Mouse (Mus musculus): ENCODE measurements around the gene Pcmtd2. TPM values are rescaled to one million over a fixed set of nuclear protein-coding genes. Genes with fewer than 3 reads are reported as not detected.
"Not testable (repeated sequence)": the region's sequence is repeated elsewhere in the genome, so short reads cannot be mapped to it uniquely, and the experiment has no call there.

The Pcmtd2 gene
- polyA plus RNA-seq (2015; fragmentation: Nextera tagmentation; extraction: Ambion mirVana), result 28.0 and 29.3 TPM in 2 replicates

- Histone ChIP-seq H3K27ac (peak within 1 kb of the TSS; percentile 86), H3K27me3 (replicated peaks) (no peaks in the 10 kb centered on the region), H3K36me3 (no peaks in the 10 kb centered on the region), H3K9ac (peak within 1 kb of the TSS; percentile 62; the same call in 1 of the 2 replicates), H3K4me3 (replicated peaks) (peak within 1 kb of the TSS; percentile 79), H3K4me1 (peaks cover 11% of the 10 kb centered on the region; the same call in 1 of the 2 replicates), H3K9me3 (no peaks in the 10 kb centered on the region), H3K4me2 (peak within 1 kb of the TSS; percentile 83)
- peak; percentile 97 for ATAC-seq (ENCODE audit: insufficient read depth, low FRiP score, low read depth)
- under 1% methylated on average over 35 of the region's 35 CpGs for WGBS
These were observed at the start of gene Pcmtd2 for GRCm38 (mm10) chr2:181837372-181838292. TSS of gene Pcmtd2 (plus strand) at chr2:181837854.

- Histone ChIP-seq H3K9ac (no peak overlapping the region), H3K27me3 (replicated peaks) (no peaks in the 10 kb centered on the region), H3K27ac (no peak overlapping the region), H3K36me3 (no peaks in the 10 kb centered on the region), H3K4me3 (replicated peaks) (no peak overlapping the region), H3K9me3 (no peaks in the 10 kb centered on the region), H3K4me2 (no peak overlapping the region), H3K4me1 (no peaks in the 10 kb centered on the region)
- ATAC-seq (ENCODE audit: insufficient read depth, low FRiP score, low read depth), result no peak
- WGBS, result 79% methylated on average over 6 of the region's 6 CpGs
These were observed 48.3 kb upstream of the Pcmtd2 start for GRCm38 (mm10) chr2:181789396-181789795.

GRCm38 (mm10) chr2:181793186-181793585 lies 44.5 kb upstream of the Pcmtd2 start:
- not testable (repeated sequence) for H3K4me1 ChIP-seq; H3K9ac ChIP-seq; H3K4me2 ChIP-seq; H3K9me3 ChIP-seq; H3K4me3 ChIP-seq (replicated peaks); H3K27me3 ChIP-seq (replicated peaks); ATAC-seq (ENCODE audit: insufficient read depth, low FRiP score, low read depth); H3K27ac ChIP-seq; H3K36me3 ChIP-seq
- 82% methylated on average over 8 of the region's 8 CpGs for WGBS

DNA sequence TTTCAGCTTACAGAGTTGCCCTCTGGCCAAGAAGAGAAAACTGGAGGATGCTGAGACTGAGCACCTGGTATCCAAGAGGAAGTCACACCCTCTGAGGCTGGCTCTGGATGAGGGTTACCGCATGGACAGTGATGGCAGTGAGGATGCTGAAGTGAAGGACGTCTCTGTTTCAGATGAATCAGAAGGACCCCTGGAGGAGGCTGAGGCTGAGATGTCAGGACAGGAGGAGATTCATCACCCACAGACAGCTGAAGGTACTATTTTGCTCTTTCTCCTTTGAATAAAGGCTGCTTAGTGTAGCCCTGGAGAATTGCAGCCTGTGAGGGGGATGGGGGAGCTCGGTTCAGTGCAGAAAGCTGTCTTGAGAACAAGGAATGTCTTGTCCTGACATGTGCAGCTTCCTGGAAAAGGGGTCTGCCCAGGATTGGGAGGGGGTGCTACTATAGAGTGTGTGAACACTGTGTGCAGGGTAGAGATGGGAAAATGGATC lies 42.0 kb upstream of the Pcmtd2 start:
- no peaks in the 10 kb centered on the region for H3K27me3 ChIP-seq (replicated peaks)
- ATAC-seq (ENCODE audit: insufficient read depth, low FRiP score, low read depth), result no peak
- H3K27ac ChIP-seq, result no peak overlapping the region
- WGBS, result 60% methylated on average over 3 of the region's 3 CpGs
- no peak overlapping the region for H3K4me3 ChIP-seq (replicated peaks)
- H3K9me3 ChIP-seq, result no peaks in the 10 kb centered on the region
- H3K4me1 ChIP-seq, result no peaks in the 10 kb centered on the region
- no peak overlapping the region for H3K9ac ChIP-seq
- H3K4me2 ChIP-seq, result no peak overlapping the region
- no peaks in the 10 kb centered on the region for H3K36me3 ChIP-seq

DNA sequence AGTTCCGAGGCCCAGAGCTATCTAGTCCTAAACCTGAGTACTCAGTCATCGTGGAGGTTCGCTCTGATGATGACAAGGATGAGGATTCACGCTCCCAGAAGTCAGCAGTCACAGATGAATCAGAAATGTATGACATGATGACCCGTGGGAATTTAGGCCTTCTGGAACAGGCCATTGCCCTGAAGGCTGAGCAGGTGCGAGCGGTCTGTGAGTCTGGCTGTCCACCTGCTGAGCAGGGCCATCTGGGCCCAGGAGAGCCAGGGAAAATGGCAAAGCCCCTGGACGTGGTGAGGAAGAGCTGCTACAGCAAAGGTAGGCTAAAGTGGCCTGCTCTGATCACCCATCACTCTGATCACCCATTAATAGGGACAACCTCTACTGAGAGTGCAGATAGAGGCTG lies 40.0 kb upstream of the Pcmtd2 start:
- no peak overlapping the region for H3K9ac ChIP-seq
- ATAC-seq (ENCODE audit: insufficient read depth, low FRiP score, low read depth), result no peak
- no peak overlapping the region for H3K4me2 ChIP-seq
- H3K27me3 ChIP-seq (replicated peaks), result no peaks in the 10 kb centered on the region
- H3K36me3 ChIP-seq, result no peaks in the 10 kb centered on the region
- H3K9me3 ChIP-seq, result no peaks in the 10 kb centered on the region
- 75% methylated on average over 8 of the region's 8 CpGs for WGBS
- no peak overlapping the region for H3K4me3 ChIP-seq (replicated peaks)
- H3K27ac ChIP-seq, result no peak overlapping the region
- H3K4me1 ChIP-seq, result no peaks in the 10 kb centered on the region

DNA sequence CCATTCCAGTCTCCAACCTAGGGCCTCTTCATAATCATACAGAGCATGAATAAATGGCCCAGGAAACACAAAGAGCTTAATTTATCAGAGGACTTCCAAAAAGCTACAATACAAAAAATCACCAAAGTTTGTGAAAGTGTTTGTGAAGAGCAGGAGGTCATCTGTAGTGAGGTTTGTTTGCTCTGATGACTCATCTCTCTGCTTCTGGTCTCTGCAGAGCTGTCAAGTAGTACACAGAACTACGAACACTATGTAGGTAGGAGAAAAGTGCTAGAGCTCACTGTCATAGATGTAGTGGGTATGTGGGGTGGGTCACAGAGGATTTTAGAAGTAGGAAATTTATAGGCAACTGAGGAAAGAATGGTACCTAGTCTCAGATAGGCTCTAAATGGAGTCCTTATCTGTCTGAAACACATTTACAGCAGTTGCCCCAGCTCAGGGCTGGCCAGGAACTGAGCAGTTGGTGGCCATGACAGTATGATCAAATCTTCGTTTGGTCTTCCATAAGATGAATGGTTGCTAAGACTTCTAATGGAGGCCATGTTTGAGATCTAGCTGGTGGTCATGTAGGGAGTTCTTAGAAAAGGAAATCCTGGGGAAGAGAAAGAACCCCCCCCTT lies 8.5 kb upstream of the Pcmtd2 start:
- 70% methylated on average over 2 of the region's 2 CpGs for WGBS

DNA sequence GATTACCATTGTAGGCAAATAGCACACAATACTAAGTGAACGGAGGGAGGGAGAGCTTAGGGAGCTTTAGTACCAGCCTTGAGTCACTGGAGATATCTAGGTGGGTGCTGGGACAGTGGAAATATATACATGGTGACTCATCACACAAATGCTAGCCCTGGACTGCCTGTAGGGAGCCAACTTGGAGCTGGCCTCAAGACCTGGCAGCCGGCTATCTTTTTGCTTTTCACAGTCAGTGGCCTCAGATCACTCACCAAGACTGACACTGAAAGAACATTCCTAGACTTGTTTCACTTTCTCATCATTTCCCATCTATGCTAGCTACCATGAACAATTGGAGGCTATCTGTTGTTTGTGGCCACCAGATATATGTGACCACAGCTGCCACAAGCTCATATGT lies 4.9 kb upstream of the Pcmtd2 start:
- Histone ChIP-seq H3K4me1 (peaks cover 3% of the 10 kb centered on the region; the same call in 1 of the 2 replicates), H3K27ac (no peak overlapping the region), H3K27me3 (replicated peaks) (no peaks in the 10 kb centered on the region), H3K9ac (no peak overlapping the region), H3K4me3 (replicated peaks) (no peak overlapping the region), H3K9me3 (no peaks in the 10 kb centered on the region), H3K36me3 (no peaks in the 10 kb centered on the region), H3K4me2 (no peak overlapping the region)
- 74% methylated on average over 2 of the region's 2 CpGs for WGBS
- ATAC-seq (ENCODE audit: insufficient read depth, low FRiP score, low read depth), result no peak

More for the DNA sequence above, 8.5 kb upstream of the Pcmtd2 start:
- no peak overlapping the region for H3K4me2 ChIP-seq
- no peaks in the 10 kb centered on the region for H3K36me3 ChIP-seq
- no peaks in the 10 kb centered on the region for H3K27me3 ChIP-seq (replicated peaks)
- ATAC-seq (ENCODE audit: insufficient read depth, low FRiP score, low read depth), result no peak
- H3K9me3 ChIP-seq, result no peaks in the 10 kb centered on the region
- no peak overlapping the region for H3K27ac ChIP-seq
- H3K4me3 ChIP-seq (replicated peaks), result no peak overlapping the region
- no peak overlapping the region for H3K9ac ChIP-seq
- no peaks in the 10 kb centered on the region for H3K4me1 ChIP-seq

DNA sequence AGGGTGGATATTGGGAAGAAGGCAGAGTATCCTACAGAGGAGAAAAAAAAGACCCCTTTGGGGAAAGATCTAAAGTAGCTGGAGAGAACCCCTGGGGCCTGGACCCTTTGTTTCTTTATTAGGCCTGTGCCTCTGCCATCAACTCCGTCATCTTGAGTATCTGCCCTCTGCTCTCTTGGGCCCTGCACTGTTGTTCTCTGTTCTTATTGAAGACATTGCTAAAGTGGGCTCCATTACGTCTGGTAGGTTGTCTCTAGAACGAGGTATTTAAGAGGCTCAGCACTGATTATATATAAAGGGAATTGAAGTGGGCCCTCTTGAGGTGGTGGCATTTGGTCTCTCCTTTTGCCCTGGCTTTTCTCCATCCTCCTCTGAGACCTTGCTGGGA lies 633 bp downstream of the Pcmtd2 start:
- no peaks in the 10 kb centered on the region for H3K9me3 ChIP-seq
- H3K9ac ChIP-seq, result peak overlapping the region; percentile 62; the same call in 1 of the 2 replicates
- WGBS, result 3% methylated on average over 3 of the region's 3 CpGs
- H3K4me2 ChIP-seq, result peak overlapping the region; percentile 83
- H3K36me3 ChIP-seq, result no peaks in the 10 kb centered on the region
- H3K27me3 ChIP-seq (replicated peaks), result no peaks in the 10 kb centered on the region
- no peak for ATAC-seq (ENCODE audit: insufficient read depth, low FRiP score, low read depth)
- H3K27ac ChIP-seq, result no peak overlapping the region
- peaks cover 11% of the 10 kb centered on the region; the same call in 1 of the 2 replicates for H3K4me1 ChIP-seq
- H3K4me3 ChIP-seq (replicated peaks), result peak overlapping the region; percentile 79

DNA sequence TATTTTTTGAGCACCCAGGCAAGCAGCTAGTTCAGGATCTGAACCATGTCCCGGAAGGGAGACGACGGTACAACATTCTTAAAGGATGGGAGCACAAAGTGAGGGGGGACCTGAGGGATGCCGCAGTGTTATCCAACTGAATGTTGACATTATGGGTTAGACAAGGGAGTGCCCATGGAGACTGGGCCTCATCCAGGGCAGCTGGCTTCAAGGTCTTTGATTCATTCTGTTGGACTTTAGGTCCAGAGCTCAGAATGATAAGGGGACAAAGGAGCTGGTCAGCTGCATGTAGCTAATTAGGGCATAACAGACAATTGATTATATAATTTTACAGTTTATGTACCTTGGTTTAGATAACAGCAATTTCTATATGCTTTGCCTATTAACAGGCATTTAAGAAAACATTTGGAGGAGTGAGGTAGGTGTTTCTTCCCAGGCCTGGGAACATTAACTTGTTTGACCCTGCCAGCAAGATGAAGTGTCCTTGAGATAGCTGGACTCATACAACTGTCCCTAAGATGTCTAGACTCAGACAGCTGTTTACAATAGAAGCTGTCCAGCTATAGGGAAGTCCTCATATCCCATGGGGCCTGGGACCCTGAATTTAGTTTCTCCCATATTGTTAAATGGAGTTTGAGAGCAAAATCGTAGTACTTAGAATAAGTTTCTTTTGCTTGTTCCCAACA lies 8.2 kb downstream of the Pcmtd2 start:
- H3K36me3 ChIP-seq, result peaks cover 4% of the 10 kb centered on the region; the same call in 1 of the 2 replicates

GRCm38 (mm10) chr2:181863791-181864535 lies 26.3 kb downstream of the Pcmtd2 start, which contains the start of gene Polr3k:
TSS of gene Polr3k (plus strand) at chr2:181864337.
- Histone ChIP-seq H3K4me3 (replicated peaks) (peak within 1 kb of the TSS; percentile 82), H3K4me2 (peak within 1 kb of the TSS; percentile 57), H3K36me3 (no peaks in the 10 kb centered on the region), H3K4me1 (no peaks in the 10 kb centered on the region), H3K27ac (peak within 1 kb of the TSS; percentile 77; the same call in 1 of the 2 replicates), H3K9ac (peak within 1 kb of the TSS; percentile 63), H3K27me3 (replicated peaks) (no peaks in the 10 kb centered on the region), H3K9me3 (no peaks in the 10 kb centered on the region)
- WGBS, result under 1% methylated on average over 35 of the region's 35 CpGs
- ATAC-seq (ENCODE audit: insufficient read depth, low FRiP score, low read depth), result peak; percentile 100

More for the DNA sequence above, 8.2 kb downstream of the Pcmtd2 start:
- no peak overlapping the region for H3K27ac ChIP-seq
- no peaks in the 10 kb centered on the region for H3K4me1 ChIP-seq
- H3K4me2 ChIP-seq, result no peak overlapping the region
- no peaks in the 10 kb centered on the region for H3K9me3 ChIP-seq
- H3K9ac ChIP-seq, result no peak overlapping the region
- ATAC-seq (ENCODE audit: insufficient read depth, low FRiP score, low read depth), result no peak
- H3K27me3 ChIP-seq (replicated peaks), result no peaks in the 10 kb centered on the region
- H3K4me3 ChIP-seq (replicated peaks), result no peak overlapping the region
- 66% methylated on average over 5 of the region's 5 CpGs for WGBS

DNA sequence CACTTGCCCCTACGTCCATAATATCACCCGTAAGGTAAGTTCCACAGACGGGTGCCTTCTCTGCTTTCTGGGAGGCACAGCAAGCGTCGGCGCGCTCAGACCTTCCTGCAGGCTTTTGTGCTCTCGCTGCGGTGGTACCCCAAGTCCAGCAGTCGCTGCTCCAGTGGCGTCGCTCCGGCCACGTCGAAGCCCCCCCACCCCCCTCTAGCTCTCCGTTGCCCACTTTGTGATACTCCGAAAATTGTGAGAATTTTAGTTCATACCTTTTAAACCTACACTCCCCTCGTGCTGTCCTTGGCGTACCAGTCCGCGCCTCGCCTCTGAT lies 26.8 kb downstream of the Pcmtd2 start:
- H3K4me3 ChIP-seq (replicated peaks), result peak overlapping the region; percentile 82
- H3K4me2 ChIP-seq, result peak overlapping the region; percentile 57
- under 1% methylated on average over 22 of the region's 22 CpGs for WGBS
- H3K4me1 ChIP-seq, result no peaks in the 10 kb centered on the region
- H3K9ac ChIP-seq, result peak overlapping the region; percentile 63
- H3K27ac ChIP-seq, result peak overlapping the region; percentile 77; the same call in 1 of the 2 replicates
- no peaks in the 10 kb centered on the region for H3K27me3 ChIP-seq (replicated peaks)
- peak; percentile 9; the same call in 1 of the 2 replicates for ATAC-seq (ENCODE audit: insufficient read depth, low FRiP score, low read depth)
- no peaks in the 10 kb centered on the region for H3K9me3 ChIP-seq
- 0 out of 2 replicates have a peak, but pooled peaks cover 2% of the 10 kb centered on the region for H3K36me3 ChIP-seq
